Mouse (Mus musculus) midbrain, embryonic 15.5 days (tissue): ENCODE data around the gene Dusp2. TPM values are rescaled to one million over a fixed set of nuclear protein-coding genes. Genes with fewer than 3 reads are reported as not detected.

ENCODE experiments used
- ATAC-seq: fragments of 200-750 bp; cut with Nextera tagmentation; replicated peaks from 2 replicates; pipeline ENCODE4 v1.8.0; 2017; ENCODE audit warnings: moderate TSS enrichment
- H3K27ac ChIP-seq: fragments of 300-500 bp; sonication (generic); 2 replicates; pipeline ENCODE4 v1.5.1; 2015; ENCODE audit warnings: mild to moderate bottlenecking, inconsistent platforms
- H3K27me3 ChIP-seq: fragments of 300-500 bp; sonication (generic); replicated peaks from 2 replicates; pipeline ENCODE4 v1.6.1; 2015; ENCODE audit warnings: inconsistent platforms
- H3K36me3 ChIP-seq: fragments of 300-500 bp; sonication (generic); replicated peaks from 2 replicates; pipeline ENCODE4 v1.6.1; 2015; ENCODE audit warnings: inconsistent platforms
- H3K4me1 ChIP-seq: fragments of 300-500 bp; sonication (generic); 2 replicates; pipeline ENCODE4 v1.6.1; 2015; ENCODE audit warnings: inconsistent platforms
- H3K4me2 ChIP-seq: fragments of 300-500 bp; sonication (generic); 2 replicates; pipeline ENCODE4 v1.6.1; 2015; ENCODE audit warnings: inconsistent platforms, mild to moderate bottlenecking, moderate library complexity
- H3K4me3 ChIP-seq: fragments of 300-500 bp; sonication (generic); 2 replicates; pipeline ENCODE4 v1.5.1; 2015; ENCODE audit warnings: mild to moderate bottlenecking, inconsistent platforms
- H3K9ac ChIP-seq: fragments of 300-500 bp; sonication (generic); 2 replicates; pipeline ENCODE4 v1.6.1; 2015; ENCODE audit warnings: mild to moderate bottlenecking, inconsistent platforms
- H3K9me3 ChIP-seq: fragments of 300-500 bp; sonication (generic); 2 replicates; pipeline ENCODE4 v1.6.1; 2016; ENCODE audit warnings: inconsistent platforms
- whole genome bisulfite sequencing: fragments of 180-500 bp; shearing (Covaris S2); methylation state at CpG from one replicate; pipeline ENCODE4 v1.1.7; 2015; ENCODE audit warnings: mixed read lengths; 5-methylcytosine and 5-hydroxymethylcytosine counted together
- polyA plus RNA-seq: library from polyadenylated mRNA; unstranded; fragments of >200 nt; fragmentation: Nextera tagmentation; extraction: Ambion mirVana; gene quantifications from 2 replicates; pipeline ENCODE4 v1.2.1, GENCODE M21; 2015

The Dusp2 gene
- polyA plus RNA-seq, 1 experiment from 2014 or later = 11.0 TPM

GRCm38 (mm10) chr2:127332807-127333570, 3.0 kb upstream of the Dusp2 start:
- ATAC-seq = no peak
- Histone ChIP-seq H3K27me3 (peaks cover 34% of the 10 kb centered on the region), H3K36me3 (no peaks in the 10 kb centered on the region), H3K9ac (no peak overlapping the region), H3K9me3 (no peaks in the 10 kb centered on the region), H3K4me2 (no peak overlapping the region), H3K4me1 (peaks cover 12% of the 10 kb centered on the region), H3K27ac (no peak overlapping the region), H3K4me3 (no peak overlapping the region)
- WGBS = 78% methylated on average over 14 of the region's 14 CpGs

GRCm38 (mm10) chr2:127333945-127334603, 1.9 kb upstream of the Dusp2 start:
- WGBS = 75% methylated on average over 5 of the region's 5 CpGs
- peaks cover 34% of the 10 kb centered on the region for H3K27me3 ChIP-seq
- peaks cover 12% of the 10 kb centered on the region for H3K4me1 ChIP-seq
- no peak for ATAC-seq
- no peak overlapping the region for H3K9ac ChIP-seq
- H3K27ac ChIP-seq = no peak overlapping the region
- no peak overlapping the region for H3K4me3 ChIP-seq
- H3K9me3 ChIP-seq = no peaks in the 10 kb centered on the region
- no peaks in the 10 kb centered on the region for H3K36me3 ChIP-seq
- no peak overlapping the region for H3K4me2 ChIP-seq

GRCm38 (mm10) chr2:127335078-127335541, 849 bp upstream of the Dusp2 start:
- H3K4me1 ChIP-seq = peaks cover 12% of the 10 kb centered on the region
- ATAC-seq = no peak
- no peak overlapping the region for H3K27ac ChIP-seq
- 47% methylated on average over 11 of the region's 11 CpGs for WGBS
- H3K4me2 ChIP-seq = no peak overlapping the region; the same call in 1 of the 2 replicates
- no peaks in the 10 kb centered on the region for H3K36me3 ChIP-seq
- no peaks in the 10 kb centered on the region for H3K9me3 ChIP-seq
- peaks cover 34% of the 10 kb centered on the region for H3K27me3 ChIP-seq
- H3K4me3 ChIP-seq = no peak overlapping the region
- no peak overlapping the region for H3K9ac ChIP-seq

- Histone ChIP-seq H3K27me3 (peaks cover 34% of the 10 kb centered on the region), H3K9ac (peak overlapping the region; percentile 66), H3K27ac (no peak overlapping the region), H3K4me2 (peak overlapping the region; percentile 92), H3K4me3 (peak overlapping the region; percentile 58), H3K4me1 (peaks cover 12% of the 10 kb centered on the region), H3K36me3 (no peaks in the 10 kb centered on the region), H3K9me3 (no peaks in the 10 kb centered on the region)
- WGBS = 6% methylated on average over 33 of the region's 33 CpGs
- no peak for ATAC-seq
These were observed 506 bp downstream of the Dusp2 start for GRCm38 (mm10) chr2:127336497-127336832.

GRCm38 (mm10) chr2:127336885-127337284, 926 bp downstream of the Dusp2 start:
- H3K27me3 ChIP-seq = peaks cover 34% of the 10 kb centered on the region
- no peak overlapping the region for H3K27ac ChIP-seq
- peak overlapping the region; percentile 92 for H3K4me2 ChIP-seq
- 46% methylated on average over 5 of the region's 5 CpGs for WGBS
- H3K4me1 ChIP-seq = peaks cover 12% of the 10 kb centered on the region
- no peaks in the 10 kb centered on the region for H3K36me3 ChIP-seq
- H3K4me3 ChIP-seq = peak overlapping the region; percentile 58
- no peaks in the 10 kb centered on the region for H3K9me3 ChIP-seq
- ATAC-seq = no peak
- peak overlapping the region; percentile 66 for H3K9ac ChIP-seq

- H3K9me3 ChIP-seq = no peaks in the 10 kb centered on the region
- no peaks in the 10 kb centered on the region for H3K36me3 ChIP-seq
- peaks cover 12% of the 10 kb centered on the region for H3K4me1 ChIP-seq
- H3K4me3 ChIP-seq = 0 out of 2 replicates have a peak overlapping the region, but pooled peaks have one; percentile 58
- ATAC-seq = no peak
- H3K9ac ChIP-seq = no peak overlapping the region
- no peak overlapping the region for H3K27ac ChIP-seq
- peaks cover 34% of the 10 kb centered on the region for H3K27me3 ChIP-seq
- H3K4me2 ChIP-seq = 0 out of 2 replicates have a peak overlapping the region, but pooled peaks have one; percentile 92
- 72% methylated on average over 11 of the region's 11 CpGs for WGBS
These were observed 1.6 kb downstream of the Dusp2 start for GRCm38 (mm10) chr2:127337531-127337930.

- WGBS = 70% methylated on average over 7 of the region's 7 CpGs
- Histone ChIP-seq H3K9me3 (no peaks in the 10 kb centered on the region), H3K27ac (no peak overlapping the region), H3K4me3 (no peak overlapping the region), H3K9ac (no peak overlapping the region), H3K4me2 (no peak overlapping the region), H3K4me1 (peaks cover 12% of the 10 kb centered on the region), H3K27me3 (peaks cover 34% of the 10 kb centered on the region), H3K36me3 (no peaks in the 10 kb centered on the region)
- no peak for ATAC-seq
These were observed 2.1 kb downstream of the Dusp2 start for GRCm38 (mm10) chr2:127338012-127338411.

- Histone ChIP-seq H3K27me3 (peaks cover 34% of the 10 kb centered on the region), H3K9me3 (no peaks in the 10 kb centered on the region), H3K9ac (no peak within 1 kb of the TSS), H3K4me3 (no peak within 1 kb of the TSS), H3K4me2 (no peak within 1 kb of the TSS), H3K27ac (no peak within 1 kb of the TSS), H3K4me1 (peaks cover 12% of the 10 kb centered on the region), H3K36me3 (no peaks in the 10 kb centered on the region)
- ATAC-seq = no peak
- 86% methylated on average over 4 of the region's 4 CpGs for WGBS
These were observed 2.5 kb downstream of the Dusp2 start, which contains the start of gene Astl for GRCm38 (mm10) chr2:127338416-127338815. Astl (plus strand) TSS chr2:127338639.

- Histone ChIP-seq H3K27ac (no peak overlapping the region), H3K4me1 (peaks cover 12% of the 10 kb centered on the region), H3K4me3 (no peak overlapping the region), H3K27me3 (peaks cover 33% of the 10 kb centered on the region), H3K9ac (no peak overlapping the region), H3K9me3 (no peaks in the 10 kb centered on the region), H3K4me2 (no peak overlapping the region), H3K36me3 (no peaks in the 10 kb centered on the region)
- 68% methylated on average over 4 of the region's 4 CpGs for WGBS
- ATAC-seq = no peak
These were observed 2.9 kb downstream of the Dusp2 start for GRCm38 (mm10) chr2:127338833-127339232.

- Histone ChIP-seq H3K9ac (no peak overlapping the region), H3K27ac (no peak overlapping the region), H3K4me2 (no peak overlapping the region), H3K36me3 (no peaks in the 10 kb centered on the region), H3K9me3 (no peaks in the 10 kb centered on the region), H3K4me1 (peaks cover 12% of the 10 kb centered on the region), H3K4me3 (no peak overlapping the region), H3K27me3 (peaks cover 29% of the 10 kb centered on the region)
- no peak for ATAC-seq
- 83% methylated on average over 6 of the region's 6 CpGs for WGBS
These were observed 3.3 kb downstream of the Dusp2 start for GRCm38 (mm10) chr2:127339262-127339661.

GRCm38 (mm10) chr2:127341159-127341558, 5.2 kb downstream of the Dusp2 start:
- Histone ChIP-seq H3K27me3 (peaks cover 16% of the 10 kb centered on the region), H3K4me1 (peaks cover 6% of the 10 kb centered on the region), H3K36me3 (no peaks in the 10 kb centered on the region), H3K9ac (no peak overlapping the region), H3K9me3 (no peaks in the 10 kb centered on the region), H3K27ac (no peak overlapping the region), H3K4me3 (no peak overlapping the region), H3K4me2 (no peak overlapping the region)
- 18% methylated on average over 3 of the region's 3 CpGs for WGBS
- no peak for ATAC-seq

- Histone ChIP-seq H3K36me3 (no peaks in the 10 kb centered on the region), H3K27me3 (no peaks in the 10 kb centered on the region), H3K9ac (no peak overlapping the region), H3K4me1 (no peaks in the 10 kb centered on the region), H3K27ac (no peak overlapping the region), H3K4me3 (no peak overlapping the region), H3K4me2 (no peak overlapping the region), H3K9me3 (no peaks in the 10 kb centered on the region)
- WGBS = 70% methylated on average over 1 of the region's 1 CpGs
- no peak for ATAC-seq
These were observed 10.4 kb downstream of the Dusp2 start for GRCm38 (mm10) chr2:127346334-127346733.
